Mouse (Mus musculus) kidney, postnatal 0 days (tissue): Measurements from ENCODE around the gene Abhd16a. TPM values are rescaled to one million over a fixed set of nuclear protein-coding genes. Genes with fewer than 3 reads are reported as not detected.

Experiments
- ATAC-seq: fragments of 200-750 bp; cut with Nextera tagmentation; replicated peaks from 2 replicates; pipeline ENCODE4 v1.8.0; 2017; ENCODE audit warnings: low read depth, moderate number of reproducible peaks, moderate TSS enrichment, moderate library complexity; ENCODE audit not compliant: low FRiP score
- DNase-seq: peaks from one replicate; pipeline ENCODE4 v3.0.0-alpha.2; 2016; ENCODE audit warnings: low spot score
- H3K27ac ChIP-seq: fragments of 300-500 bp; sonication (generic); 2 replicates; pipeline ENCODE4 v1.5.1; 2014; ENCODE audit warnings: mild to moderate bottlenecking
- H3K27me3 ChIP-seq: fragments of 300-500 bp; sonication (generic); 2 replicates; pipeline ENCODE4 v1.6.1; 2014; ENCODE audit warnings: low read length, mixed read lengths; ENCODE audit not compliant: insufficient read depth
- H3K36me3 ChIP-seq: fragments of 300-500 bp; sonication (generic); 2 replicates; pipeline ENCODE4 v1.6.1; 2014; ENCODE audit warnings: low read length, mixed read lengths; ENCODE audit not compliant: insufficient read depth
- H3K4me1 ChIP-seq: fragments of 300-500 bp; sonication (generic); replicated peaks from 2 replicates; pipeline ENCODE4 v1.6.1; 2014; ENCODE audit warnings: antibody characterized with exemption, low read length, mixed read lengths; ENCODE audit not compliant: insufficient read depth
- H3K4me2 ChIP-seq: fragments of 300-500 bp; sonication (generic); 2 replicates; pipeline ENCODE4 v1.6.1; 2014; ENCODE audit warnings: mild to moderate bottlenecking, low read length, moderate library complexity, mixed read lengths
- H3K4me3 ChIP-seq: fragments of 300-500 bp; sonication (generic); replicated peaks from 2 replicates; pipeline ENCODE4 v1.5.1; 2014; ENCODE audit warnings: low read depth, low read length
- H3K9ac ChIP-seq: fragments of 300-500 bp; sonication (generic); 2 replicates; pipeline ENCODE4 v1.6.1; 2014; ENCODE audit warnings: low read depth, low read length
- H3K9me3 ChIP-seq: fragments of 300-500 bp; sonication (generic); replicated peaks from 2 replicates; pipeline ENCODE4 v1.6.1; 2016; ENCODE audit warnings: low read length, inconsistent platforms, mixed read lengths
- CTCF ChIP-seq: IDR thresholded peaks from 2 replicates; pipeline ENCODE4 v1.5.1; 2016; ENCODE audit warnings: antibody characterized with exemption, low read depth, mild to moderate bottlenecking, moderate library complexity
- WGBS: fragments of 180-500 bp; shearing (Covaris S2); extraction: QIAGEN DNeasy Blood & Tissue Kit; methylation state at CpG from one replicate; pipeline ENCODE4 v1.1.7; 2014; 5-methylcytosine and 5-hydroxymethylcytosine counted together
- polyA plus RNA-seq: library from polyadenylated mRNA; unstranded; fragments of >200 nt; fragmentation: Nextera tagmentation; extraction: Ambion mirVana; gene quantifications from 2 replicates; pipeline ENCODE4 v1.2.1, GENCODE M21; 2015

The Abhd16a gene
- polyA plus RNA-seq, 1 experiment from 2014 or later, result 109 TPM

DNA sequence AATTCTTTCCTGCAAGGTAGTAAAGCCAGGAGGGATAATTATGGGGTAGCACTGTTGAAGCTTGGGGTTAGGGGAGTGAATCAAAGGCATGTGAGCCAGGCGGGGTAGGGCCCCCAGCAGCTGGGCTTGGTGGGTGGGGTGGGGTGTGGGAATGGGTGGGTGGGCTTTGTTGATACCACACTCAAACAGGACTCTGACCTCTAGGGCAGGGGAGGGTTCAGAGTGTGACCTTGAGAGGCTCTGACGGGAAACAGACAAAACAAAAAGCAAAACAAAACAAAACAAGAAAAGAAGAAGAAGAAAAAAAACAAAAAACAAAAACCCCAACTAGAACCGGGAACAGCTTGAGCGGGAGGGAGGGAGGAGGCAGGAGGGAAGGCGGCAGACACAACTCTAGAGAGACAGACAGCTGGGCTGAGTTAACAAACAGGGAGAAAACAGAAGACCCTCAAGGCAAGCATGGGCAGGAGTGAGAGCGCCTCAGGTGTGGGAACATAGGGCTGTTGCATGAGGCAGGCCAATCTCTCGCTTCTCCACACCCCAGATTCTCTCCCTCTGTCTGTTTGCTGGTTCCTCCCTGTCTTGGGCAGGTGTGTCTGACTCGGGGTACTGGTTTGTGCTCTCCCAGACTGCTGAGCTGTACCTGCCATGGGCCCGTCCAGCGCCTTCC is 12.4 kb upstream of the Abhd16a start, which contains the start of gene Ly6g6e:
TSS of gene Ly6g6e (plus strand) at position 396 of the 670 bp plus-strand sequence.
- peak within 1 kb of the TSS; percentile 50 for H3K9ac ChIP-seq
- H3K9me3 ChIP-seq, result no peaks in the 10 kb centered on the region
- H3K36me3 ChIP-seq, result no peaks in the 10 kb centered on the region
- H3K27me3 ChIP-seq, result no peaks in the 10 kb centered on the region; the same call in 1 of the 2 replicates
- H3K4me3 ChIP-seq, result peak within 1 kb of the TSS; percentile 22
- ATAC-seq (no peak), DNase-seq (no peak)
- H3K4me2 ChIP-seq, result peak within 1 kb of the TSS; percentile 55
- H3K27ac ChIP-seq, result peak within 1 kb of the TSS; percentile 72
- 32% methylated on average over 10 of the region's 10 CpGs for WGBS
- H3K4me1 ChIP-seq, result peaks cover 3% of the 10 kb centered on the region; the same call in 1 of the 2 replicates
- no peak for TF ChIP-seq CTCF

DNA sequence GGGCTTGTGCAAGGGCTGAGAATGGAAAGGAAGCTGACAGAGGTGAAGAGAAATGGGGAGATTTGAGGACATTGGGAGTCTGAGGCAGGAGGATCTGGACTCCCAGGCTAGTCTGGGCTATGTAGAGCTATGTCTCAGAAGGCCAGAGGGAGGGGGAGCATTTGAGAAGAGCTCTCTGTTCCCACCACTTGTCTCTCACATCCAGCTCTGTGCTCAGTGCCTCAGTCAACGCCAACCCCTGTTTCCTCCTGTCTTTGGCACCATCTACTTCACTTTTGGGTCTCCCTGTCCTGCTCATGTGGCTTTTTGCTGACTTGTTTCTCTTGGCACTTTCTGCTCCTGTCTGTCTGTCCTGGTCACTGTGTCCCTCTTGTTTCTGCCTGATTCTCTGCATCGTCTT is 11.8 kb upstream of the Abhd16a start:
- no peak for TF ChIP-seq CTCF
- ATAC-seq, result no peak

DNA sequence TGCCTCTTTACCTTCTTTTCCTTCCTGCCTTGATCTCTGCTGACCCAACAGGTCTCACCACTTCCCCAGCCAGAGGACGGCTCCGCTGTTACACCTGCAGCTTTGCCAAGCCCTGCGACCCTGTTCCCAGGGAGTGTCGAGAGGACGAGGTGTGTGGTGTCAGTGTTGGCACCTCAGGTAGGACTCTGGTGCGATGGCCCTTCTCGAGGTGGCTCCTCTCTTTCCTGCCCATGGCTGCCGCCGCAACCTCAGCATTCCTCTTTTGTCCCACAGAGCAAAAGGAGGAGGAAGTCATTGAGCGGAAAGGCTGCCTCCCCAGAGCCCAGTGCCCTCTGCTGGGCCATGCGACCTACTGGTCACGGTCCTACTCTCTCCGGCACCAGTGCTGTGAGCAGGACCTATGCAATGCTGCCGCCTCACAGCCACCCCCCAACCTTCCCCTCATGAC is 11.3 kb upstream of the Abhd16a start, which contains the start of gene Ly6g6d:
TSS of gene Ly6g6d (minus strand) at position 280 of the 448 bp plus-strand sequence.
- peak within 1 kb of the TSS; percentile 22 for H3K4me3 ChIP-seq
- peak within 1 kb of the TSS; percentile 55 for H3K4me2 ChIP-seq
- peak within 1 kb of the TSS; percentile 50 for H3K9ac ChIP-seq
- H3K4me1 ChIP-seq, result peaks cover 3% of the 10 kb centered on the region; the same call in 1 of the 2 replicates
- ATAC-seq (peak; percentile 87), DNase-seq (peak; percentile 86)
- H3K27me3 ChIP-seq, result no peaks in the 10 kb centered on the region; the same call in 1 of the 2 replicates
- peak; percentile 76 for TF ChIP-seq CTCF
- under 1% methylated on average over 14 of the region's 14 CpGs for WGBS
- peak within 1 kb of the TSS; percentile 72 for H3K27ac ChIP-seq
- H3K36me3 ChIP-seq, result no peaks in the 10 kb centered on the region
- no peaks in the 10 kb centered on the region for H3K9me3 ChIP-seq

More for the DNA sequence above, 11.8 kb upstream of the Abhd16a start:
- H3K27me3 ChIP-seq, result no peaks in the 10 kb centered on the region; the same call in 1 of the 2 replicates
- H3K4me3 ChIP-seq, result peak overlapping the region; percentile 22
- DNase-seq, result no peak
- peak overlapping the region; percentile 25; the same call in 1 of the 2 replicates for H3K9ac ChIP-seq
- peak overlapping the region; percentile 72 for H3K27ac ChIP-seq
- H3K4me1 ChIP-seq, result peaks cover 3% of the 10 kb centered on the region; the same call in 1 of the 2 replicates
- peak overlapping the region; percentile 55 for H3K4me2 ChIP-seq
- no peaks in the 10 kb centered on the region for H3K9me3 ChIP-seq
- no peaks in the 10 kb centered on the region for H3K36me3 ChIP-seq
- WGBS, result 3% methylated on average over 2 of the region's 2 CpGs

DNA sequence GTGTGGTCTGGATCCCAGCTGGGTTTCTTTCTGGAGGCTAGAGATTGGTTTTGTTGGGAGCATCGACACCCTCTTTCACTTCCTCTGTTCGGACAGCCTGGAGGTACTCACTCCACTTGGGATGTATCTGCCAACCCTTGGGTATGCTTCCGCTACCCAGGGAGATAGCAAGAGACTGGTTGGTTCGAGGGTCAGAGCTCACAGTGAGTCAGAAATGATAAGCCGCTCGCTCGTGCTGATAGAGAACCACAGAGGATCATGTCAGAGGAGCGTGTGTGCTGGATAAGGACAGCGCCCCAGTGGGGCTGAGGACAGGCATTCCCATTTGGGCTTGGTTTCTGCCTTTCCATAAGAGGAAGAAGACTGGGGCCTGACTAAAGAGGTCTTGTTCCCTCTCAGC is 9.3 kb upstream of the Abhd16a start:
- DNase-seq (no peak), ATAC-seq (no peak)
- WGBS, result 66% methylated on average over 9 of the region's 9 CpGs
- H3K4me1 ChIP-seq, result peaks cover 3% of the 10 kb centered on the region; the same call in 1 of the 2 replicates
- H3K4me2 ChIP-seq, result no peak overlapping the region
- no peaks in the 10 kb centered on the region; the same call in 1 of the 2 replicates for H3K27me3 ChIP-seq
- no peak overlapping the region for H3K9ac ChIP-seq
- H3K9me3 ChIP-seq, result no peaks in the 10 kb centered on the region
- H3K27ac ChIP-seq, result no peak overlapping the region
- H3K36me3 ChIP-seq, result no peaks in the 10 kb centered on the region
- no peak for TF ChIP-seq CTCF
- H3K4me3 ChIP-seq, result no peak overlapping the region

DNA sequence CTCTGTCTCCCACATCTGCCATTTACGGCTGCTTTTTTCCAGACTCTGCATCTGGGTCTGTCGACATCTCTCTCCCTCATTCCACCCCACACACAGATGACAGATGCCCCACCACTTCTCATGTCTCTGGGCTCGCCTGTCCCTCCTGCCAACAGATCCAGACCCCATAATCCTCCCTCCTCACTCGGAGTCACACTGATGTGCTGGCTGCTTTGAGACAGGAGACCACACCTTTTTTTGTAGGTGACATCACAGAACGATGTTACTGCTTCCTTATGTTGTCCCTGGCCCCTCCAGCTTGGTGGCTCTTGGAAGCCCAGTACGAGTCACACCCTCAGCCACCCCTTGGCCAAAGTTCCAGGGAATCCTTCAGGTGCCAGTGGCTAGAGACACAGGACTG is 8.8 kb upstream of the Abhd16a start:
- Histone ChIP-seq H3K27ac (no peak overlapping the region), H3K9me3 (no peaks in the 10 kb centered on the region), H3K36me3 (no peaks in the 10 kb centered on the region), H3K4me2 (no peak overlapping the region), H3K9ac (no peak overlapping the region), H3K4me3 (no peak overlapping the region), H3K4me1 (peaks cover 3% of the 10 kb centered on the region; the same call in 1 of the 2 replicates), H3K27me3 (no peaks in the 10 kb centered on the region; the same call in 1 of the 2 replicates)
- no peak for ATAC-seq
- no peak for TF ChIP-seq CTCF
- no peak for DNase-seq
- 40% methylated on average over 6 of the region's 6 CpGs for WGBS

DNA sequence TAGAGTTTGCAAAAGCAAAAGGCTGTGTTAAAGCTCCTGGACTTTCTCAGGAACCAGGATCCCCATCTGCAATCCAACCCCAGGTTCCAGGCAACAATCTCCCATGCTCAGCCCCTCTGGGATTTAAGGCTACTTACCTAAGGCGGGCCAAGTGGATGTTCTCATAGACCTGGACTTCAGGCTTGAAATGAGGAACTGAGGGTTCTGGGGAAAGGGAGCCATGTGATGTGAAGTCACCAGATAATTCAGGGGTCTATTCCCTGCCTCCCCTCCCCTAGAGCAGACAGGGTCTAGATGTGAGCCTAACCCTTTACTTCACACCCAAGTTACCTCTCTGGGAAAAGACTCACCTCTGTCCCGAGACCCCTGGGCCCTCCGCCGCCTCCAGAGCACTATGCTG is 8.4 kb upstream of the Abhd16a start:
- no peak overlapping the region for H3K9ac ChIP-seq
- no peak overlapping the region for H3K27ac ChIP-seq
- no peak for TF ChIP-seq CTCF
- no peak overlapping the region for H3K4me2 ChIP-seq
- H3K4me1 ChIP-seq, result peaks cover 3% of the 10 kb centered on the region; the same call in 1 of the 2 replicates
- DNase-seq, result no peak
- WGBS, result 81% methylated on average over 4 of the region's 4 CpGs
- no peak for ATAC-seq
- no peaks in the 10 kb centered on the region for H3K9me3 ChIP-seq
- no peaks in the 10 kb centered on the region; the same call in 1 of the 2 replicates for H3K27me3 ChIP-seq
- no peaks in the 10 kb centered on the region for H3K36me3 ChIP-seq
- H3K4me3 ChIP-seq, result no peak overlapping the region
